Mouse (Mus musculus) WW6 (cell line): ENCODE results near the gene Psmd6.

Experiments used
- DNase-seq: peaks from one replicate; pipeline ENCODE4 v3.0.0-alpha.2; 2013; ENCODE audit warnings: low read depth, low spot score

The Psmd6 gene

GRCm38 (mm10) chr14:14120230-14121096 is at the start of gene Psmd6:
Psmd6 (minus strand) TSS chr14:14120984.
- DNase-seq: peak; percentile 66

- DNase-seq: no peak
Observed at GRCm38 (mm10) chr14:14110710-14111109, 10.1 kb downstream of the Psmd6 start.

GRCm38 (mm10) chr14:14104930-14105318 is 15.9 kb downstream of the Psmd6 start:
- DNase-seq: no peak

GRCm38 (mm10) chr14:14104213-14104929 is 16.4 kb downstream of the Psmd6 start:
- DNase-seq: no peak

- DNase-seq: no peak
Observed at GRCm38 (mm10) chr14:14101296-14101695, 19.5 kb downstream of the Psmd6 start.

GRCm38 (mm10) chr14:14100773-14101280 is 20.0 kb downstream of the Psmd6 start:
- DNase-seq: no peak

- DNase-seq: peak; percentile 66
Observed at GRCm38 (mm10) chr14:14098330-14098980, 22.3 kb downstream of the Psmd6 start.

- no peak for DNase-seq
Observed at GRCm38 (mm10) chr14:14090571-14090970, 30.2 kb downstream of the Psmd6 start.

- no peak for DNase-seq
Observed at GRCm38 (mm10) chr14:14088016-14088791, 32.6 kb downstream of the Psmd6 start.

GRCm38 (mm10) chr14:14087348-14087747 is 33.4 kb downstream of the Psmd6 start:
- DNase-seq: no peak

GRCm38 (mm10) chr14:14086711-14087263 is 34.0 kb downstream of the Psmd6 start:
- DNase-seq: no peak

GRCm38 (mm10) chr14:14083811-14084210 is 37.0 kb downstream of the Psmd6 start:
- DNase-seq: no peak

GRCm38 (mm10) chr14:14080604-14081194 is 40.1 kb downstream of the Psmd6 start:
- no peak for DNase-seq

- no peak for DNase-seq
Observed at GRCm38 (mm10) chr14:14071456-14071855, 49.3 kb downstream of the Psmd6 start.

- DNase-seq: no peak
Observed at GRCm38 (mm10) chr14:14070541-14071315, 50.1 kb downstream of the Psmd6 start.

GRCm38 (mm10) chr14:14068553-14068952 is 52.2 kb downstream of the Psmd6 start:
- no peak for DNase-seq

- DNase-seq: no peak
Observed at GRCm38 (mm10) chr14:14067648-14068472, 52.9 kb downstream of the Psmd6 start.

- DNase-seq: no peak
Observed at GRCm38 (mm10) chr14:14066241-14066640, 54.5 kb downstream of the Psmd6 start.

- no peak for DNase-seq
Observed at GRCm38 (mm10) chr14:14065142-14065498, 55.7 kb downstream of the Psmd6 start.
